Mouse (Mus musculus): ENCODE data around the gene Gcsam. TPM values are rescaled to one million over a fixed set of nuclear protein-coding genes. Genes with fewer than 3 reads are reported as not detected.

Gene Gcsam
- polyA plus RNA-seq, 2 experiments: 0.93 to 2.4 TPM

DNA sequence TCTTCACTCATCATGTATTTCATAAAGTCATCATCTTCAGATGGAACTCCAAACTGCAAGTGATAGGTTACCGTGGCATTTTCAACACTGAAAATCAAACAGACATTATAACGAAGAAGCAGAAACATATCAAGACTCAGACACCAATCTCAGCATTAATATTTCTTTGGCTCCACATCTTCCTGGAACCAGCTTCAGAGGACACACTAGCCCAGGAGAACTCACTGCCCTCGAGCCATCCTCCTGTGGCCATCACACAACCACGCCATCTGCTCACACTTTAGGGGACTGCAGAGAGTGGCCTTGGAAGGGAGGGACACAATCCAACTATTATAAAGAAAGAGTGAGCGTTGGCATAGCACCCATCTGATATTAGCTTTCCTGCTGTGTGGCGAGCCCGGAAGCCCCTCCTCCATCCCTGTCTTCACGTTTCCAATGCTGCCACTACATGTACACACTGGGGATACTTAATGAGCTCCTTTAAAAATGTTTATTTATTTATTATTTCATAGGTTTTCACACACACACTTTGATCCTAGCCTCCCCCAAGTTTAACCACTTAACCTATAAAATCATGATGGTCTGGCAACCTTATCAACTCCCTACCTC, 19.4 kb downstream of the Gcsam start:
- no peak for TF ChIP-seq CTCF (IDR thresholded peaks at IDR 0.05; ENCODE audit: low read depth)
- TF ChIP-seq EP300 (IDR thresholded peaks at IDR 0.05; ENCODE audit: low read depth): no peak
- no peaks in the 10 kb centered on the region for H3K9me3 ChIP-seq (ENCODE audit: control insufficient read depth, low read length)
- no peaks in the 10 kb centered on the region for H3K36me3 ChIP-seq (replicated peaks; ENCODE audit: control insufficient read depth, insufficient read depth, low read depth)
- H3K27me3 ChIP-seq (ENCODE audit: control insufficient read depth, insufficient read depth, low read length): no peaks in the 10 kb centered on the region
- H3K27ac ChIP-seq: no peak overlapping the region
- WGBS (ENCODE audit: insufficient replicate concordance): 63% methylated on average over 8 of the region's 8 CpGs
- no peak overlapping the region for H3K9ac ChIP-seq (replicated peaks)
- DNase-seq (ENCODE audit: low read depth in 3 of 3, low spot score in 3 of 3): no peak
- no peak overlapping the region for H3K4me2 ChIP-seq (ENCODE audit: low read depth)
- H3K4me3 ChIP-seq (ENCODE audit: insufficient read depth in 1 of 2, low read depth in 2 of 2, low read length in 2 of 2): no peak overlapping the region
- no peak for ATAC-seq (ENCODE audit: insufficient read depth)
- H3K4me1 ChIP-seq (replicated peaks; ENCODE audit: control insufficient read depth in 2 of 2, insufficient read depth in 2 of 2, low read length in 1 of 2): peaks cover 0 to 2% of the 10 kb centered on the region in 2 experiments; a peak in 1 of 4 replicates

DNA sequence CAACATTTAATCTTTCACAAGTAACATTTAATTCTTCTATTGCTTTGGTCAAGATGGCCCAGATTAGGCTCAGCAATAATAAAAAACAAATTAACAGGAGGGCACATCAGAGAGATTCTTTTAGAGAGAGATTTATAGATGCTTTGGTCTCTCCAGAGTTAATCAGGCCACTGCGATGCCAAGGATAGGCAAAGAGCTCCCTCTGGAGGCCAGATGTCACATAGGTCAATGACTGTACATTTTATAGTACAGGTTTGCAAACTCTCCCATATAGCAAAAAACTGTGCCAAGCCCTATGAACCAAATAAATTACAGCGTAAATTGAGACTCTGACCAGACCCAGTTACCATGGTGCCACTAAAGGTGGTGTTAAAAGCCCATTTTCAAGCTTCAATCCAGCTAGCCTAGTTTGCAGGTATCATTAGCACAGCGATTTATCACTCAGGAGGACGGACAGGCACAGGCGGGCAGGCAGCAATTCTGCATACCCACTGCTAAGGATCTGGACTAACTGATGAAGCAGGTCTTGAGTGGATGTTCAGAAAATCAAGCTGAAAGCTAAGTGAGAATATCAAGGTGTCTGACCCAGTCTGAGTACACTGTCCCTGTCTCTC, 20.3 kb downstream of the Gcsam start:
- Histone ChIP-seq H3K9ac (replicated peaks) (no peak overlapping the region), H3K4me3 (ENCODE audit: insufficient read depth in 1 of 2, low read depth in 2 of 2, low read length in 2 of 2) (no peak overlapping the region), H3K27me3 (ENCODE audit: control insufficient read depth, insufficient read depth, low read length) (no peaks in the 10 kb centered on the region), H3K36me3 (replicated peaks; ENCODE audit: control insufficient read depth, insufficient read depth, low read depth) (no peaks in the 10 kb centered on the region), H3K4me1 (replicated peaks; ENCODE audit: control insufficient read depth in 2 of 2, insufficient read depth in 2 of 2, low read length in 1 of 2) (no peaks in the 10 kb centered on the region), H3K27ac (no peak overlapping the region), H3K4me2 (ENCODE audit: low read depth) (no peak overlapping the region), H3K9me3 (ENCODE audit: control insufficient read depth, low read length) (no peaks in the 10 kb centered on the region)
- WGBS (ENCODE audit: insufficient replicate concordance): 52% methylated on average over 5 of the region's 5 CpGs
- DNase-seq (ENCODE audit: low read depth in 3 of 3, low spot score in 3 of 3) (peak in 1 of 3 experiments; percentile 13), ATAC-seq (ENCODE audit: insufficient read depth) (no peak)
- TF ChIP-seq EP300 (IDR thresholded peaks at IDR 0.05; ENCODE audit: low read depth) (no peak), CTCF (IDR thresholded peaks at IDR 0.05; ENCODE audit: low read depth) (peak; percentile 63)

DNA sequence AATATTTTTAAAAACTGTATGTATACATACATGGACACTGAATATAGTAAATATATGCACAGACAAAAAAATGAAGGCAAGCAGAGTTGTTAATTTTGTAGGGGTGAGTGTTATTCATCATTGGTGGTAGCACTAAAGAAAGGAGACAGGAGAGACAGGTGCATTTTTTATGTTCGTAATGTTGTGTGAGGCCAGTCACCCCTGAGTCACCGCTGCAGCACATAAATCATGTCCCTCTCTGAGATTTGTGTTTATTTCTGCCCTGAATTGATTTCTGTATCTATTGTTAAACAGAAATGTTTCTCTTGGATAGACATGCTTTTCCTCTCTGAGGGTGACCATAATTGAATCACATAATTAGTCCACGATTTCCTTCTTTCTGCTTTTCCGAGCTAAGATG, 22.2 kb downstream of the Gcsam start:
- no peak overlapping the region for H3K4me3 ChIP-seq (ENCODE audit: insufficient read depth in 1 of 2, low read depth in 2 of 2, low read length in 2 of 2)
- TF ChIP-seq CTCF (IDR thresholded peaks at IDR 0.05; ENCODE audit: low read depth): no peak
- no peak for TF ChIP-seq EP300 (IDR thresholded peaks at IDR 0.05; ENCODE audit: low read depth)
- H3K9ac ChIP-seq (replicated peaks): no peak overlapping the region
- H3K27me3 ChIP-seq (ENCODE audit: control insufficient read depth, insufficient read depth, low read length): no peaks in the 10 kb centered on the region
- H3K27ac ChIP-seq: no peak overlapping the region
- H3K36me3 ChIP-seq (replicated peaks; ENCODE audit: control insufficient read depth, insufficient read depth, low read depth): no peaks in the 10 kb centered on the region
- H3K4me1 ChIP-seq (replicated peaks; ENCODE audit: control insufficient read depth in 2 of 2, insufficient read depth in 2 of 2, low read length in 1 of 2): no peaks in the 10 kb centered on the region
- 76% methylated on average over 4 of the region's 4 CpGs for WGBS (ENCODE audit: insufficient replicate concordance)
- ATAC-seq (ENCODE audit: insufficient read depth) (no peak), DNase-seq (ENCODE audit: low read depth in 3 of 3, low spot score in 3 of 3) (no peak)
- H3K4me2 ChIP-seq (ENCODE audit: low read depth): no peak overlapping the region
- no peaks in the 10 kb centered on the region for H3K9me3 ChIP-seq (ENCODE audit: control insufficient read depth, low read length)

DNA sequence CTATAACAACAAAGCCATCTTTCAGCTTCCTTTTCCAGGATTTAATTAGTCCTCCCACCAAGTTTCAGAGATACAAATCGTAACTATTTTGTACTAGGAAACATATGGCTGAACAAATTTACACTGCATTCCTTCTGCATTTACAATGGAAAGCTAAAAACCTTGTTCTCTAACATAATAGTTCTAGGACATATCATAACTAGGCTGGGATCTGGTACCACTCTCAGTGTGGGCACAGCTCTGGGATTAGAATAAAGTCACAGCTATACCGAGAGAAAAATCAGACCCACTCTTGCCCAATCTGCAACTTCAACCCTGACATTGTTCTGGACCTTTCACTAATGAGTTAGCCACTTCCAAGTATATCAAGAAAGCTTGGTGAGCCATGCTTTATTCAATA, 25.6 kb downstream of the Gcsam start:
- no peak overlapping the region for H3K4me3 ChIP-seq (ENCODE audit: insufficient read depth in 1 of 2, low read depth in 2 of 2, low read length in 2 of 2)
- no peaks in the 10 kb centered on the region for H3K9me3 ChIP-seq (ENCODE audit: control insufficient read depth, low read length)
- DNase-seq (ENCODE audit: low read depth in 3 of 3, low spot score in 3 of 3) (no peak), ATAC-seq (ENCODE audit: insufficient read depth) (no peak)
- TF ChIP-seq EP300 (IDR thresholded peaks at IDR 0.05; ENCODE audit: low read depth) (no peak), CTCF (IDR thresholded peaks at IDR 0.05; ENCODE audit: low read depth) (no peak)
- H3K4me1 ChIP-seq (replicated peaks; ENCODE audit: control insufficient read depth in 2 of 2, insufficient read depth in 2 of 2, low read length in 1 of 2): no peaks in the 10 kb centered on the region
- no peaks in the 10 kb centered on the region for H3K27me3 ChIP-seq (ENCODE audit: control insufficient read depth, insufficient read depth, low read length)
- H3K27ac ChIP-seq: no peak overlapping the region
- no peak overlapping the region for H3K4me2 ChIP-seq (ENCODE audit: low read depth)
- 65% methylated on average over 2 of the region's 2 CpGs for WGBS (ENCODE audit: insufficient replicate concordance)
- H3K9ac ChIP-seq (replicated peaks): no peak overlapping the region
- H3K36me3 ChIP-seq (replicated peaks; ENCODE audit: control insufficient read depth, insufficient read depth, low read depth): no peaks in the 10 kb centered on the region

DNA sequence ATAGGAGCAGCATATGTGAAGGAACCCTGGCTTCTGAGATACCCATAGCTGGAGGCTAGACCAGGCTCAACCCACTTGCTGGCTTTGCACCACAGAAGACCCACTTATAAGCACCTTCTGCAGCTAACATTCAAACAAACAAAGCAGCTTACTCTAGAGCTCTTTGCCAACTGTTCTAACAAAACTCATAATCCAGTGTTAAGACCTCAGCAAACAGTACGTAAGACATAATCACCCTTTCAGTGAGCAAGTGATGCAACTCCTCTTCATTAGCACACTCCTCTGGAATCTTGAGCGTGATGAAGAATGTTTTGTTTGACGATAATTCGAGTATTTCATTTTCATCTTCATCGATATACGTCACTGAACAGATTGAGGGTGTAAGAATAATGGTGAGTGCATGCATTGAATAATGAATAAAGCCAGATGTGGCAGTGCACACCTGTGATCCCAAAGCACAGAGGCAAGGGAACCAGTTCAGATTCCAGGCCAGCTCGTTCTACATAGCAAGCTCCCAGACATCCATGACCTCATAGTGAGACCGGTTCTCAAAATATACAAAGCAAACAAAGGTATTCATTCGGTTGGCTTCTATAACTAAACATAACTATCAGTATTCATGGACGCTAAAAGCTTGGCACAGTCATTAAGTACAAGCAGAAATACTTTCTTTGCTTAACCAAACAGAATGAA, 30.0 kb downstream of the Gcsam start:
- TF ChIP-seq CTCF (IDR thresholded peaks at IDR 0.05; ENCODE audit: low read depth): no peak
- TF ChIP-seq EP300 (IDR thresholded peaks at IDR 0.05; ENCODE audit: low read depth): no peak
- Histone ChIP-seq H3K4me2 (ENCODE audit: low read depth) (no peak overlapping the region), H3K4me1 (replicated peaks; ENCODE audit: control insufficient read depth in 2 of 2, insufficient read depth in 2 of 2, low read length in 1 of 2) (no peaks in the 10 kb centered on the region; a peak in 1 of 4 replicates), H3K4me3 (ENCODE audit: insufficient read depth in 1 of 2, low read depth in 2 of 2, low read length in 2 of 2) (no peak overlapping the region), H3K9me3 (ENCODE audit: control insufficient read depth, low read length) (no peaks in the 10 kb centered on the region), H3K27me3 (ENCODE audit: control insufficient read depth, insufficient read depth, low read length) (no peaks in the 10 kb centered on the region), H3K27ac (no peak overlapping the region), H3K36me3 (replicated peaks; ENCODE audit: control insufficient read depth, insufficient read depth, low read depth) (no peaks in the 10 kb centered on the region), H3K9ac (replicated peaks) (no peak overlapping the region)
- 73% methylated on average over 10 of the region's 10 CpGs for WGBS (ENCODE audit: insufficient replicate concordance)
- ATAC-seq (ENCODE audit: insufficient read depth): no peak
- DNase-seq (ENCODE audit: low read depth in 3 of 3, low spot score in 3 of 3): no peak
